Mouse (Mus musculus) hindbrain, embryonic 16.5 days (tissue): ENCODE results near the gene Grin3b. TPM values are rescaled to one million over a fixed set of nuclear protein-coding genes. Genes with fewer than 3 reads are reported as not detected.

Experiments
- ATAC-seq: fragments of 200-750 bp; cut with Nextera tagmentation; 2 replicates; pipeline ENCODE4 v1.8.0; 2017; ENCODE audit warnings: moderate TSS enrichment, moderate library complexity
- H3K27ac ChIP-seq: fragments of 300-500 bp; sonication (generic); 2 replicates; pipeline ENCODE4 v1.5.1; 2014; ENCODE audit warnings: low read depth, mild to moderate bottlenecking, control low read depth, low read length, moderate library complexity
- H3K27me3 ChIP-seq: fragments of 300-500 bp; sonication (generic); replicated peaks from 2 replicates; pipeline ENCODE4 v1.6.1; 2014; ENCODE audit warnings: low read length; ENCODE audit not compliant: control insufficient read depth, insufficient read depth
- H3K36me3 ChIP-seq: fragments of 300-500 bp; sonication (generic); 2 replicates; pipeline ENCODE4 v1.6.1; 2014; ENCODE audit warnings: mild to moderate bottlenecking, low read length, moderate library complexity, mixed read lengths; ENCODE audit not compliant: control insufficient read depth, insufficient read depth
- H3K4me1 ChIP-seq: fragments of 300-500 bp; sonication (generic); 2 replicates; pipeline ENCODE4 v1.6.1; 2014; ENCODE audit warnings: low read depth, low read length; ENCODE audit not compliant: control insufficient read depth, insufficient read depth
- H3K4me2 ChIP-seq: fragments of 300-500 bp; sonication (generic); 2 replicates; pipeline ENCODE4 v1.6.1; 2014; ENCODE audit warnings: mild to moderate bottlenecking, low read length, control low read depth, moderate library complexity
- H3K4me3 ChIP-seq: fragments of 300-500 bp; sonication (generic); 2 replicates; pipeline ENCODE4 v1.5.1; 2014; ENCODE audit warnings: mild to moderate bottlenecking, low read length, control low read depth, moderate library complexity
- H3K9ac ChIP-seq: fragments of 300-500 bp; sonication (generic); 2 replicates; pipeline ENCODE4 v1.6.1; 2014; ENCODE audit warnings: low read depth, mild to moderate bottlenecking, control low read depth, low read length, moderate library complexity
- H3K9me3 ChIP-seq: fragments of 300-500 bp; sonication (generic); 2 replicates; pipeline ENCODE4 v1.6.1; 2014; ENCODE audit warnings: mild to moderate bottlenecking, low read length, moderate library complexity; ENCODE audit not compliant: control insufficient read depth
- WGBS: fragments of 180-500 bp; shearing (Covaris S2); extraction: QIAGEN DNeasy Blood & Tissue Kit; methylation state at CpG from one replicate; pipeline ENCODE4 v1.1.7; 2014; 5-methylcytosine and 5-hydroxymethylcytosine counted together
- polyA plus RNA-seq: library from polyadenylated mRNA; unstranded; fragments of >200 nt; fragmentation: Nextera tagmentation; extraction: Ambion mirVana; gene quantifications from 2 replicates; pipeline ENCODE4 v1.2.1, GENCODE M21; 2015

The Grin3b gene
- polyA plus RNA-seq, 1 experiment from 2014 or later = 0.46 TPM

DNA sequence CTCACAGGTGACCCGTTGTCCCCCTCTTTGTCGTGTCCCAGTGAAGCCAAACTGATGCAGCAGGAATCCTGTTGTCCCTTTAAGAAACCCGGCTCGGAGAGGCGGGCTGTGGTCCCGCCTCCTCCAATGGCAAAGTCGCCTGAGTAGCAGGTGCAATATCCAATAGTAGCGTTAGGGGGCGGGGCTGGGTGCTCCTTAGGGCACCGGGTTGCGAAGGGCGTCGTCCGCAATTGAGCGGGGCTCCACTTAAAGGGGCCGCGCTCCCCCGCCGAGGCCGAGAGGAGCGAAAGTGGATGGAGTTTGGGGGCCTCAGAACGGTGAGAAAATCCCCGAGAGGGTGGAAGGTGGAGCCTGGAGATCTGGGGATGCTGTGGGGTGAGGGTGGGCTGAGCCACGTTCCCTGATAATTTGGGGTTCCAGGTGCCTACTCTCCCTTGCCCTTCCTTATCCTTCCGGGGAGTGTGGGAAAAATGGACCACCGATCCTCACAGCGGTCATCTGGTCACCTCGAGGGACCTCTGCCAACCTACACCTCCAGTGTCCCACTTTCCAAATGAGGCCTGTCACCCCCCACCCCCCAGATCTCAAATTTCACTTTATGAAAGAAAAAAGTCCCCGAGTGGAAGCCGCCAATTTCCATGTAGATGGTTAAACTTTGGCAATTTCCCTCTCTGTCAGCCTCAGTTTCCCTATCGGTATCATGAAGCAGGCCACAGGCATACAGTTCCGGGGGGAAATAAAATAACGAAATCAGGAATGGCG, 25.9 kb downstream of the Grin3b start, which contains the start of gene Abca7:
Gene Abca7, plus strand, starts transcription at position 223 of the 762 bp plus-strand sequence.
- Histone ChIP-seq H3K27me3 (no peaks in the 10 kb centered on the region; the same call in none of the 2 replicates), H3K9me3 (peaks cover 3% of the 10 kb centered on the region), H3K4me1 (peaks cover 18% of the 10 kb centered on the region), H3K4me3 (peak within 1 kb of the TSS; percentile 53), H3K27ac (peak within 1 kb of the TSS; percentile 70), H3K4me2 (peak within 1 kb of the TSS; percentile 88), H3K36me3 (no peaks in the 10 kb centered on the region), H3K9ac (peak within 1 kb of the TSS; percentile 66)
- WGBS = under 1% methylated on average over 34 of the region's 34 CpGs
- peak; percentile 93 for ATAC-seq

GRCm38 (mm10) chr10:79997034-79997760, 26.7 kb downstream of the Grin3b start:
- peaks cover 18% of the 10 kb centered on the region for H3K4me1 ChIP-seq
- peak; percentile 75 for ATAC-seq
- peak overlapping the region; percentile 66 for H3K9ac ChIP-seq
- H3K4me2 ChIP-seq = peak overlapping the region; percentile 88
- 1% methylated on average over 35 of the region's 35 CpGs for WGBS
- H3K9me3 ChIP-seq = no peaks in the 10 kb centered on the region
- H3K36me3 ChIP-seq = no peaks in the 10 kb centered on the region
- peaks cover 3% of the 10 kb centered on the region for H3K27me3 ChIP-seq
- H3K4me3 ChIP-seq = peak overlapping the region; percentile 53
- H3K27ac ChIP-seq = peak overlapping the region; percentile 54; the same call in 1 of the 2 replicates

DNA sequence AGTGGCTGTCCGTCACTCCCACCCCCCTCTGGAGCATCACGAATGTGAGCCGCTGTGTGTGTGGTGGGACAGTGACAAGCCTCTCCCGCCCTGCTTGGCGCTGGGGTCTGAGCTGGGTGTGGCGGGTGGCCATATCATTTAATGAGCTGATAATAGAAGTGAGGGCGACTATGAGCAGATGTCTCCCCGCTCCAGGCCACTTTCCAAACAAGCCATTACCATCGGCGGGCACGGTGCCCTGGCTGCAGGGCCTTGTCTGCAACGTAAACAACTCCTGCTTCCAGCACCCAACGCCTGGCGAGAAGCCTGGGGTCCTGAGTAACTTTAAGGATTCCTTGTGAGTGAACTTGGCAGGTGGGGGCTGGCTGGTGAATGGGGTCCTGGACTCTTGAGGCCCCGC, 27.3 kb downstream of the Grin3b start:
- Histone ChIP-seq H3K4me3 (peak overlapping the region; percentile 53), H3K9me3 (no peaks in the 10 kb centered on the region), H3K27me3 (peaks cover 3% of the 10 kb centered on the region), H3K4me1 (peaks cover 18% of the 10 kb centered on the region), H3K4me2 (peak overlapping the region; percentile 88), H3K36me3 (no peaks in the 10 kb centered on the region), H3K27ac (peak overlapping the region; percentile 54; the same call in 1 of the 2 replicates), H3K9ac (peak overlapping the region; percentile 66)
- 5% methylated on average over 15 of the region's 15 CpGs for WGBS
- peak; percentile 12; the same call in 1 of the 2 replicates for ATAC-seq

GRCm38 (mm10) chr10:80001945-80002344, 31.4 kb downstream of the Grin3b start:
- H3K27me3 ChIP-seq = peaks cover 3% of the 10 kb centered on the region
- no peaks in the 10 kb centered on the region for H3K36me3 ChIP-seq
- no peaks in the 10 kb centered on the region for H3K9me3 ChIP-seq
- no peak overlapping the region for H3K27ac ChIP-seq
- WGBS = 83% methylated on average over 9 of the region's 9 CpGs
- H3K4me2 ChIP-seq = no peak overlapping the region
- H3K4me3 ChIP-seq = no peak overlapping the region
- H3K4me1 ChIP-seq = peaks cover 13% of the 10 kb centered on the region
- no peak for ATAC-seq
- H3K9ac ChIP-seq = no peak overlapping the region

- peaks cover 3% of the 10 kb centered on the region for H3K27me3 ChIP-seq
- H3K27ac ChIP-seq = no peak overlapping the region
- no peak overlapping the region for H3K9ac ChIP-seq
- H3K36me3 ChIP-seq = no peaks in the 10 kb centered on the region
- no peaks in the 10 kb centered on the region for H3K9me3 ChIP-seq
- no peak for ATAC-seq
- no peak overlapping the region for H3K4me2 ChIP-seq
- H3K4me1 ChIP-seq = peaks cover 5% of the 10 kb centered on the region
- no peak overlapping the region for H3K4me3 ChIP-seq
- 30% methylated on average over 21 of the region's 21 CpGs for WGBS
Observed at GRCm38 (mm10) chr10:80002829-80003228, 32.3 kb downstream of the Grin3b start.

GRCm38 (mm10) chr10:80003374-80004232, 33.1 kb downstream of the Grin3b start:
- no peak for ATAC-seq
- 59% methylated on average over 9 of the region's 9 CpGs for WGBS

GRCm38 (mm10) chr10:80004233-80004705, 33.8 kb downstream of the Grin3b start:
- Histone ChIP-seq H3K36me3 (peaks cover 5% of the 10 kb centered on the region), H3K9ac (no peak overlapping the region), H3K27ac (no peak overlapping the region), H3K4me2 (no peak overlapping the region), H3K9me3 (peaks cover 5% of the 10 kb centered on the region), H3K4me1 (no peaks in the 10 kb centered on the region), H3K27me3 (peaks cover 3% of the 10 kb centered on the region), H3K4me3 (no peak overlapping the region)
- 78% methylated on average over 8 of the region's 8 CpGs for WGBS
- ATAC-seq = no peak

More at GRCm38 (mm10) chr10:80003374-80004232, 33.1 kb downstream of the Grin3b start:
- H3K4me1 ChIP-seq = no peaks in the 10 kb centered on the region
- no peaks in the 10 kb centered on the region for H3K9me3 ChIP-seq
- H3K9ac ChIP-seq = no peak overlapping the region
- no peak overlapping the region for H3K27ac ChIP-seq
- H3K27me3 ChIP-seq = peaks cover 3% of the 10 kb centered on the region
- H3K4me3 ChIP-seq = no peak overlapping the region
- H3K4me2 ChIP-seq = no peak overlapping the region
- H3K36me3 ChIP-seq = no peaks in the 10 kb centered on the region; the same call in 1 of the 2 replicates

GRCm38 (mm10) chr10:80011740-80012139, 41.2 kb downstream of the Grin3b start:
- no peak overlapping the region for H3K9ac ChIP-seq
- no peak overlapping the region for H3K27ac ChIP-seq
- H3K4me1 ChIP-seq = no peaks in the 10 kb centered on the region
- H3K9me3 ChIP-seq = peaks cover 25% of the 10 kb centered on the region
- 91% methylated on average over 6 of the region's 6 CpGs for WGBS
- peaks cover 26% of the 10 kb centered on the region for H3K27me3 ChIP-seq
- no peak overlapping the region for H3K4me2 ChIP-seq
- H3K4me3 ChIP-seq = no peak overlapping the region
- H3K36me3 ChIP-seq = peaks cover 28% of the 10 kb centered on the region
- ATAC-seq = no peak
